Mouse (Mus musculus): Measurements from ENCODE around the gene Asb9.

GRCm38 (mm10) chrX:164522138-164522537 is 16.0 kb downstream of the Asb9 start:
- TF ChIP-seq POLR2A (IDR thresholded peaks at IDR 0.05; ENCODE audit: insufficient read depth, low read length) (no peak), EP300 (IDR thresholded peaks at IDR 0.05; ENCODE audit: insufficient read depth, low read depth, low read length) (no peak)

All from ES-Bruce4 (cell line).